Mouse (Mus musculus): Measurements from ENCODE around the gene C2cd5.

- TF ChIP-seq CTCF (IDR thresholded peaks at IDR 0.05; ENCODE audit: borderline replicate concordance, insufficient read depth, low read depth, low read length) (no peak), POLR2A (IDR thresholded peaks at IDR 0.05; ENCODE audit: borderline replicate concordance, insufficient read depth, low read length) (no peak)
These were observed 15.1 kb upstream of the C2cd5 start for GRCm38 (mm10) chr6:143115011-143115445.

All from cerebellum, adult 2 months (tissue).